Mouse (Mus musculus) heart, adult 2 months (tissue): ENCODE results near the gene Gdf15.

ENCODE experiments used
- CTCF ChIP-seq: fragments of 200-600 bp; IDR thresholded peaks from 2 replicates; pipeline ENCODE4 v1.8.1; 2022; ENCODE audit warnings: antibody characterized with exemption, mild to moderate bottlenecking, moderate library complexity
- EP300 ChIP-seq: fragments of 200-500 bp; IDR thresholded peaks from 2 replicates; pipeline ENCODE4 v1.6.1; 2011; ENCODE audit warnings: low read depth, low read length, control low read depth; ENCODE audit not compliant: insufficient read depth

DNA sequence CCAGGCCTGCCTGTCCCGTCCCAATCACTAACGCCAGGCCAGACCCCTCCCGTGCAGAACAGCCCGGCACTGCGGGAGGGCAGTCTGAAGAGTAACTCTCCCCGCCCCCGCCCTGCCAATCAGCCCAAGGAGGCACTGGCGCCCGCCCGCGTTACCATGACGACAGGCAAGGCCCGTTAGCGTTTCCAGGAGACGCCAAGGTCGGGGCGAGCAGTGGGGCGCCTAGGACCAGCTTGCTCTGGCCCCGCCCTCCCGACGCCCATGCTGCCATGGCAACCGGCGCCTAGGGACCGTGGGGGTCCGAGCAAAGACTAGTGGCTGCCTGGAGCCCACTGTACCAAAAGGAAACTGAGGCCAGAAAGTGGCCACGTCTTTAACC is 31.0 kb downstream of the Gdf15 start:
- TF ChIP-seq EP300, result no peak
- TF ChIP-seq CTCF, result no peak
